Mouse (Mus musculus): ENCODE results near the gene Tnnt3. TPM values are rescaled to one million over a fixed set of nuclear protein-coding genes. Genes with fewer than 3 reads are reported as not detected.

Gene Tnnt3
- polyA plus RNA-seq, 1 experiment = 2.2 TPM

DNA sequence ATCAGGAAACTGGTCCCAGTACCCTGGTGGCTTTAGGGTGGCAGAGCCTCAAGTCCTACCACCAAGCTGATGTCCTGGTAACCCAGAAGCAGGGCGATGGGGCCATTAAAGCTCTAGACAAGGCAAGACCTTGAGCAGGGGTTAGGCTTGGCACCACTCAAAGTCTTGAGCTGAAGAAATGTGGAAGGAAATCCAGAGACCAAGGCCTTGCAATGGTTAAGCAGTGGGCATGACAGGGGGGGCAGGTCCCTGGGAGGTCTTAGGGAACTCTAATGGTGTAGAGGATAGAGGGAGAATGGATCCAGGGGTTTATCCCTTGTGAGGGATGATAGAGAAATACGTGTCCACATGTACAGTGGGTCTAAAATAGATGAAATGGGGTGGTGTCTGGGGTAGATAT lies 25.2 kb upstream of the Tnnt3 start:
- Histone ChIP-seq H3K4me1 (replicated peaks; ENCODE audit: control insufficient read depth, insufficient read depth, low read length) (peaks cover 4% of the 10 kb centered on the region; the same call in 1 of the 2 replicates), H3K27me3 (ENCODE audit: control insufficient read depth, insufficient read depth, low read length) (no peaks in the 10 kb centered on the region), H3K4me3 (ENCODE audit: control insufficient read depth, insufficient read depth, low read length) (no peak overlapping the region), H3K27ac (ENCODE audit: control insufficient read depth, insufficient read depth, low read length) (no peak overlapping the region), H3K36me3 (ENCODE audit: control insufficient read depth, insufficient read depth, low read length) (no peaks in the 10 kb centered on the region)
- WGBS = 99% methylated on average over 2 of the region's 2 CpGs
- TF ChIP-seq POLR2A (IDR thresholded peaks at IDR 0.05; ENCODE audit: control insufficient read depth, extremely low read depth, insufficient read depth, low read length, poor library complexity) (no peak), CTCF (IDR thresholded peaks at IDR 0.05; ENCODE audit: borderline replicate concordance, control insufficient read depth, extremely low read depth, insufficient read depth, low read length, poor library complexity) (no peak)
- no peak for DNase-seq

DNA sequence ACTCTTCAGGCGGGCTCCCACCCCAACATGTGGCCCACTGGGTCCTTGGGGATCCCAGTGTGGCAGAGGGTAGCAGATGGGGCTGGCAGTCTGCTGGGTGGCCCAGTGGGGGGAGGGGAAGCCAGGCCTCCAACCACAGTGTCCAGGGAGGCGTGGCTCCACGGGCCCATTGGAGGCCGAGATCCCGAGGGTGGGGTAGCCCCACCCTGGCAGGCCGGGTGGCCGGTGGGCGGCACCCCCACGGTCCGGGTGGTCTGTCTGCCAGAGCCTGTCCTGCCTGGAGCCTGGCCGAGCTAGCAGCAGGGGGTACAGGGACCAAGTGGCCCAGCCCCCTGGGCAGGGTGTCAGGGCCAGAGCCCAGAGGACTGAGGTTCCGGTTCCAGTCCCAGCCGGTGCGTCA lies 23.8 kb upstream of the Tnnt3 start:
- Histone ChIP-seq H3K4me1 (replicated peaks; ENCODE audit: control insufficient read depth, insufficient read depth, low read length) (peaks cover 7% of the 10 kb centered on the region), H3K27ac (ENCODE audit: control insufficient read depth, insufficient read depth, low read length) (no peak overlapping the region), H3K4me3 (ENCODE audit: control insufficient read depth, insufficient read depth, low read length) (no peak overlapping the region), H3K36me3 (ENCODE audit: control insufficient read depth, insufficient read depth, low read length) (no peaks in the 10 kb centered on the region), H3K27me3 (ENCODE audit: control insufficient read depth, insufficient read depth, low read length) (no peaks in the 10 kb centered on the region)
- TF ChIP-seq POLR2A (IDR thresholded peaks at IDR 0.05; ENCODE audit: control insufficient read depth, extremely low read depth, insufficient read depth, low read length, poor library complexity) = no peak
- TF ChIP-seq CTCF (IDR thresholded peaks at IDR 0.05; ENCODE audit: borderline replicate concordance, control insufficient read depth, extremely low read depth, insufficient read depth, low read length, poor library complexity) = no peak
- WGBS = 95% methylated on average over 14 of the region's 14 CpGs
- no peak for DNase-seq

DNA sequence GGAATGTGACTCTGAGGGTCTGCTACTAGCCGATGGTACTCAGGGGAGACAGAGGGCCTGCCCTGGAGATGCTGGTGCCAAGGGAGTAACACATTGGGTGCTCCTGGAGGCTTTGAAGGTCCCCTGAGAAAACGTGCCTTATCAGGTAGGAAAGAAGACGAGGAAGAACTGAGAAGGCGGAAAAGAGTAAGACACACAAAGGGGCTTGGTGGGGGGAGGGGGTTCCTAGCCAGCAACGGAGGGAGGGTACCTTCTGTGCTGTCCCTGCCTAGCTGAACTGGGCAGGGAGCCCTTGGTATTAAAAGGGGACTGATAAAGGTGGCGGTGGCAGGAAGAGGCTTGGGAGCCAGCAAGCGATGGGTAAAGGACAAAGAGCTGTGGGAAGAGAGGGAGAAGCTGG lies 23.0 kb upstream of the Tnnt3 start:
- Histone ChIP-seq H3K27ac (ENCODE audit: control insufficient read depth, insufficient read depth, low read length) (no peak overlapping the region), H3K4me1 (replicated peaks; ENCODE audit: control insufficient read depth, insufficient read depth, low read length) (peaks cover 12% of the 10 kb centered on the region), H3K36me3 (ENCODE audit: control insufficient read depth, insufficient read depth, low read length) (no peaks in the 10 kb centered on the region), H3K27me3 (ENCODE audit: control insufficient read depth, insufficient read depth, low read length) (no peaks in the 10 kb centered on the region), H3K4me3 (ENCODE audit: control insufficient read depth, insufficient read depth, low read length) (no peak overlapping the region)
- WGBS = 91% methylated on average over 7 of the region's 7 CpGs
- DNase-seq = no peak
- TF ChIP-seq POLR2A (IDR thresholded peaks at IDR 0.05; ENCODE audit: control insufficient read depth, extremely low read depth, insufficient read depth, low read length, poor library complexity) = no peak

DNA sequence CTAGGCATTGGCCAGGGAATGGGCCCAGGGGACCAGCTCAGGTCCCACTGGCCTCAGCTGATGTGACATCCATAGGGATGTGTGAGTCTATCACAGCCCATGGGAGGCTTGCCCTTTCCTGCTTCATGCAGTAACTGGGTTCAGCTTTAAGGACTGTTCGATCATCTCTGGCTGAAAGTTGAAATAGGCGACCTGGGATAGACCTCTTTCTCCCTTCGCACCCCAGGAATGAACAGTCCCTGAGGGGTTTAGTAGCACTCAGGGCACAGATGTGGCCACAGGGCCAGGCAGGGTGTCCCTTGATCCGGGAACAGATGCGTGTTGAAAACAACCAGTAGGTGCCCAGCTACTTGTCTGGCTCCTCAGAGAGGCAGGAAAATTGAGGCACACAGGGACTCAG lies 22.4 kb upstream of the Tnnt3 start:
- no peaks in the 10 kb centered on the region for H3K27me3 ChIP-seq (ENCODE audit: control insufficient read depth, insufficient read depth, low read length)
- H3K27ac ChIP-seq (ENCODE audit: control insufficient read depth, insufficient read depth, low read length) = no peak overlapping the region
- 96% methylated on average over 5 of the region's 5 CpGs for WGBS
- TF ChIP-seq CTCF (IDR thresholded peaks at IDR 0.05; ENCODE audit: borderline replicate concordance, control insufficient read depth, extremely low read depth, insufficient read depth, low read length, poor library complexity) (no peak), POLR2A (IDR thresholded peaks at IDR 0.05; ENCODE audit: control insufficient read depth, extremely low read depth, insufficient read depth, low read length, poor library complexity) (no peak)
- no peak overlapping the region for H3K4me3 ChIP-seq (ENCODE audit: control insufficient read depth, insufficient read depth, low read length)
- no peaks in the 10 kb centered on the region for H3K36me3 ChIP-seq (ENCODE audit: control insufficient read depth, insufficient read depth, low read length)
- DNase-seq = no peak
- H3K4me1 ChIP-seq (replicated peaks; ENCODE audit: control insufficient read depth, insufficient read depth, low read length) = peaks cover 18% of the 10 kb centered on the region

DNA sequence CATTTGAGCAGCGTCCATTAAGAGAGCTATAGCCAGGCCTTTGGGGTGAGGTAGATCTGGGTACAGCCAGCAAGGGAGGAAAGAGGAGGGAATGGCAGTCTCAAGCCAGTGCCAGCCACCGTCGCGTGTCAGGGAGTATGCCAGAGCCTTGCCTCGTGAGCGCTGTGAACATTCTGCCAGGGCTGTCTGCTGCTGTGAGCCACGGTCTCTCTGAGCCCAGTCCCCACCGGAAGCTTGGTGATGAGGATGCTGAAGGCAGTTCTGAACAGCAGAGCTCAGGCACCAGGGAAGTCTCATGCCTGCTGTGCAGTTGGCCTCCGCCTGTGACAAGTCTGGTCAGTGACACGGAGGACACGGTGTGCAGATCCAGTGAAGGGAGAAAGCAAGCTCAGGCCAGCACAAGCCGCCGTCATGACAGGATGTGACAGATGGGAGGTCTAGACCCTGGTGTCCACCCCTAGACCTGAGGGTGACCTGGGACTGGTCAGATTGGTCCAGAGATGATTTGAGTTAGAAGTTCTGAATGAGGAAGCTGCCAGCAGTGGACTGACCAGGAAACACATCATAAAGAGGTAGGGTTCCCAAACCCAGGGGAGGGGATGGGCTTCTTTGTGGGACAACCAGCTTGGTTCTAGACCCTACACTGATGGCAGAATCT lies 21.7 kb upstream of the Tnnt3 start:
- Histone ChIP-seq H3K4me1 (replicated peaks; ENCODE audit: control insufficient read depth, insufficient read depth, low read length) (peaks cover 24% of the 10 kb centered on the region), H3K4me3 (ENCODE audit: control insufficient read depth, insufficient read depth, low read length) (no peak overlapping the region), H3K36me3 (ENCODE audit: control insufficient read depth, insufficient read depth, low read length) (no peaks in the 10 kb centered on the region), H3K27me3 (ENCODE audit: control insufficient read depth, insufficient read depth, low read length) (no peaks in the 10 kb centered on the region), H3K27ac (ENCODE audit: control insufficient read depth, insufficient read depth, low read length) (no peak overlapping the region)
- 93% methylated on average over 13 of the region's 13 CpGs for WGBS
- no peak for DNase-seq
- TF ChIP-seq CTCF (IDR thresholded peaks at IDR 0.05; ENCODE audit: borderline replicate concordance, control insufficient read depth, extremely low read depth, insufficient read depth, low read length, poor library complexity) (no peak), POLR2A (IDR thresholded peaks at IDR 0.05; ENCODE audit: control insufficient read depth, extremely low read depth, insufficient read depth, low read length, poor library complexity) (no peak)

DNA sequence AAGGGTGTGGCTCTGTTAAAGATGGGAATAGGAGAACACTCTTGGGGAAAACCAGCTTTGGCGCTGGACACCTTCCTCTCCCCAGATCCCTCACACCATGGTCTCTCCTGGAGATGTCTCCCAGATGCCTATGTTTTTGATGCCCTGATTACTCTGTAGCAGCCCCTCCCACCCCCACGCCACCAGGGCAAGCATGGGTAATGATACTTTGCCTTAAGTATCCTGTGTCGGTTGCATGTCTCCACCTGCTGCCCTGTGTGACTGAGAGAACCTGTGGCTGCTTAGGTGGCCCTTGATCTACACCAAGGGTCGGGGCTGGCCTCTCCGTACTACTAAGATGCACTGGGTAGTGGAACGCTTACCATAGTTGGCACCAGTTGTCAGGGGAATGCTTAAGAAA lies 20.6 kb upstream of the Tnnt3 start:
- 85% methylated on average over 6 of the region's 6 CpGs for WGBS
- no peaks in the 10 kb centered on the region for H3K36me3 ChIP-seq (ENCODE audit: control insufficient read depth, insufficient read depth, low read length)
- no peaks in the 10 kb centered on the region for H3K27me3 ChIP-seq (ENCODE audit: control insufficient read depth, insufficient read depth, low read length)
- peaks cover 28% of the 10 kb centered on the region for H3K4me1 ChIP-seq (replicated peaks; ENCODE audit: control insufficient read depth, insufficient read depth, low read length)
- H3K27ac ChIP-seq (ENCODE audit: control insufficient read depth, insufficient read depth, low read length) = no peak overlapping the region
- no peak overlapping the region for H3K4me3 ChIP-seq (ENCODE audit: control insufficient read depth, insufficient read depth, low read length)
- TF ChIP-seq POLR2A (IDR thresholded peaks at IDR 0.05; ENCODE audit: control insufficient read depth, extremely low read depth, insufficient read depth, low read length, poor library complexity) = no peak
- no peak for TF ChIP-seq CTCF (IDR thresholded peaks at IDR 0.05; ENCODE audit: borderline replicate concordance, control insufficient read depth, extremely low read depth, insufficient read depth, low read length, poor library complexity)
- no peak for DNase-seq

DNA sequence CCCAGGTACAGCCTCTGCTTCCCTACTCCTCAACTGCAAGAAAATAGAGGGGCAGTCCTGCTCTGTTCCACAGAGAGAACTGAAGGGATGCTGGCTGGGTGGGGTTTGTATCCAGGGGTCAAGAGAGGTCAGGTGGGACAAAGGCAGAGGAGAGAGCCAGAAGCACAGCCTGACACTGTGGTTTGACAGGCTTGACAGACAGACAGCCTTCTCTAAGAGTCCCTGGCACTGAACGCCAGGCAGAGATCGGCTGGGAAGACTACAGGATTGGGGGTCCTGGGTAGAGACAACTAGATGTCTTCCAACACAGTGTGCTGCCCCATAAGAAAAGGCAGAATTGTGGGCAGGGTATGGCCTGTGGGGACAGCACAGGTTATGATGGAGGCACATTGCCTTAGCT lies 20.1 kb upstream of the Tnnt3 start:
- WGBS = 94% methylated on average over 2 of the region's 2 CpGs
- Histone ChIP-seq H3K27me3 (ENCODE audit: control insufficient read depth, insufficient read depth, low read length) (no peaks in the 10 kb centered on the region), H3K27ac (ENCODE audit: control insufficient read depth, insufficient read depth, low read length) (no peak overlapping the region), H3K4me1 (replicated peaks; ENCODE audit: control insufficient read depth, insufficient read depth, low read length) (peaks cover 28% of the 10 kb centered on the region), H3K4me3 (ENCODE audit: control insufficient read depth, insufficient read depth, low read length) (no peak overlapping the region), H3K36me3 (ENCODE audit: control insufficient read depth, insufficient read depth, low read length) (no peaks in the 10 kb centered on the region)
- TF ChIP-seq POLR2A (IDR thresholded peaks at IDR 0.05; ENCODE audit: control insufficient read depth, extremely low read depth, insufficient read depth, low read length, poor library complexity) (no peak), CTCF (IDR thresholded peaks at IDR 0.05; ENCODE audit: borderline replicate concordance, control insufficient read depth, extremely low read depth, insufficient read depth, low read length, poor library complexity) (no peak)
- no peak for DNase-seq

Measured in thymus, adult 2 months (tissue).